Mouse (Mus musculus) layer of hippocampus, adult 9-11 months (tissue): Measurements from ENCODE around the gene Ift140.
A peak's percentile ranks its signal among the peaks of the same experiment; 100 is the strongest.
"Not testable (repeated sequence)": the region's sequence is repeated elsewhere in the genome, so short reads cannot be mapped to it uniquely, and the experiment has no call there.

ENCODE experiments used
- DNase-seq: peaks from one replicate; pipeline ENCODE4 v3.0.0; 2022

Gene Ift140

GRCm38 (mm10) chr17:25120406-25120805 is 104.5 kb downstream of the Ift140 start, which contains the start of gene Ptx4:
Ptx4 (plus strand) TSS chr17:25120760.
- DNase-seq = no peak

- no peak for DNase-seq
Observed at GRCm38 (mm10) chr17:25123979-25124378, 108.1 kb downstream of the Ift140 start.

GRCm38 (mm10) chr17:25125442-25126060 is 109.7 kb downstream of the Ift140 start:
- DNase-seq = not testable (repeated sequence)

- DNase-seq = peak; percentile 66
Observed at GRCm38 (mm10) chr17:25127079-25127478, 111.2 kb downstream of the Ift140 start.

GRCm38 (mm10) chr17:25127681-25128080 is 111.8 kb downstream of the Ift140 start:
- DNase-seq = no peak

- DNase-seq = no peak
Observed at GRCm38 (mm10) chr17:25130060-25130459, 114.2 kb downstream of the Ift140 start.

GRCm38 (mm10) chr17:25133275-25133698 is 117.4 kb downstream of the Ift140 start, which contains the start of gene Clcn7:
Clcn7 (plus strand) TSS chr17:25133391.
- peak; percentile 93 for DNase-seq

GRCm38 (mm10) chr17:25135622-25136021 is 119.7 kb downstream of the Ift140 start:
- DNase-seq = no peak

GRCm38 (mm10) chr17:25138803-25139202 is 122.9 kb downstream of the Ift140 start:
- DNase-seq = no peak

- DNase-seq = no peak
Observed at GRCm38 (mm10) chr17:25139960-25140359, 124.1 kb downstream of the Ift140 start.
